Mouse (Mus musculus) heart, postnatal 0 days (tissue): ENCODE results near the gene Slc25a26.

ENCODE experiments used
- CTCF ChIP-seq: IDR thresholded peaks from 2 replicates; pipeline ENCODE4 v1.5.1; 2016; ENCODE audit warnings: antibody characterized with exemption, control low read depth, low read depth
- EP300 ChIP-seq: IDR thresholded peaks from 2 replicates; pipeline ENCODE4 v1.6.1; 2016; ENCODE audit warnings: antibody characterized with exemption, low read depth

DNA sequence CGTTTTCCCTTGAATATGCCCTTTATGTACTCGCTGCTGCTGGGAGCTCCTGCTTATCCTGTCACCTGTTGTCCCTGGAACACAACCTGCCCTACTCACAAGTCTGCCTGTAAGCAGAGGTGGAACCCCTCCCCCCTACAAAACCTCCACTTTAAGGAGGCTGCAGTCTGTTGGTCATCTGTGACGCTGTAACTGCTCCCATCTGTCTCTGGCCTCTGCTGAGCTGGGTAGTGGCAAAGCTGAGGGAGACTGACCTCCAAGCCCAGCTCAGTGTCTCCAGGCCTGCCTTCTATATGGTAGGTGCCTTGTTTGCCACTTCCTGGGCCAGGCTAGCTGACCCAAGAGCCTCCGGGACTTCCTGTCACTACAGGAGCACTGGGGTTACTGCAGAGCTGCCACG, 101.7 kb downstream of the Slc25a26 start:
- TF ChIP-seq EP300 = no peak
- no peak for TF ChIP-seq CTCF
